Mouse (Mus musculus) lung, postnatal 14 days (tissue): ENCODE measurements around the gene Pdcd6.

Source experiments
- DNase-seq: peaks from one replicate; pipeline ENCODE4 v3.0.0; 2021

Gene Pdcd6

GRCm38 (mm10) chr13:74275726-74276125, 41.7 kb downstream of the Pdcd6 start:
- DNase-seq = no peak

- peak; percentile 44 for DNase-seq
Observed at GRCm38 (mm10) chr13:74260231-74260992, 57.0 kb downstream of the Pdcd6 start.

DNA sequence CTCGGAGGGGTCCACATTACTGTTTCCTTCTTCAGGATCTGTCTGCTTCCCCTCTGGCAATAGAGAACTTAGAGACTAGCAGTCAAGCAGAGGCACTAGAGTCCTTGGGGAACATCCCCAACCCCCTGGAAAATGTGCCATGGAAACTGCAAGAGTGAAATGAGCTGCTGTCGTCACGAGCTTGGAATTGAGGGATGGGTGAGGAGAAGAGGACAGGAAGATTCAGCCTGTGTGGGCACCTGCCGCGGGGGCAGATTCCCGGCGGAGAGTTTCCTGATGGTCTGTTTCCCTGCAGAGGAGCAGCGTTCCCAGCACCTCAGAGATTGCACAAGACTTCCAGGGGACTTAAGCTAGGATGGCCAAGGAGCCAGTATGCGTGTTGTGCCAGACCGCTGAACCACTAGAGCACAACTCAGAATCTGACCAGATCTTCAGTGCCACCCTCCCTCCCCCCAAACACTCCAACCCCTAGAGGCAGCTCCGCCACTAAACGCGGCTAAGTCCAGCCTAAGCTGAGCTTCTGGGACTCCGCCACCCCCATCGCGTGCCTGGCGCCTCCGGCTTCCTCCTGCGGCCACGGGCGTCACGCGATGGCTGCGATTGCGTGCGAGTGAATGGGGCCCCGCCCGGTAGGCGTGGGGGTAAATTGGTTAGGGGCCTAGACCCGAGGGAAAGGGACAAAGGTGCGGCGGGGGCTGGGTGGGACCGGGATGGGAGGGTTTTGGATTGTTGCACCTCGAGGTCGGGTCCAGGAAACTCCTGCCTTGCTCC, 57.7 kb downstream of the Pdcd6 start:
- peak; percentile 64 for DNase-seq
